Mouse (Mus musculus): ENCODE measurements around the gene C1qc.

- TF ChIP-seq POLR2A (IDR thresholded peaks at IDR 0.05; ENCODE audit: low read depth, low read length) (no peak), CTCF (conservative IDR thresholded peaks at IDR 0.05; ENCODE audit: insufficient read depth, insufficient read length, low read depth, low read length) (no peak)
These were observed 6.8 kb downstream of the C1qc start, which contains the start of gene C1qb for GRCm38 (mm10) chr4:136886101-136886500.
